Mouse (Mus musculus): ENCODE measurements around the gene Map3k3. TPM values are rescaled to one million over a fixed set of nuclear protein-coding genes. Genes with fewer than 3 reads are reported as not detected.

Map3k3 gene
- polyA plus RNA-seq, 1 experiment from 2014 or later, result 17.4 TPM

- no peak for DNase-seq (ENCODE audit: low spot score)
- Histone ChIP-seq H3K4me3 (ENCODE audit: low read depth, low read length) (peak overlapping the region; percentile 68), H3K27me3 (replicated peaks; ENCODE audit: control insufficient read depth, insufficient read depth, low read length) (no peaks in the 10 kb centered on the region), H3K9ac (ENCODE audit: low read depth, low read length) (peak overlapping the region; percentile 72; the same call in 1 of the 2 replicates), H3K4me2 (peak overlapping the region; percentile 91), H3K36me3 (ENCODE audit: control insufficient read depth, insufficient read depth, low read length) (peaks cover 14% of the 10 kb centered on the region), H3K4me1 (replicated peaks; ENCODE audit: control insufficient read depth, insufficient read depth, low read length) (peaks cover 24% of the 10 kb centered on the region), H3K9me3 (ENCODE audit: control insufficient read depth, low read length) (no peaks in the 10 kb centered on the region), H3K27ac (ENCODE audit: low read depth, low read length) (peak overlapping the region; percentile 83; the same call in 1 of the 2 replicates)
- no peak for ATAC-seq (replicated peaks; ENCODE audit: low FRiP score)
- WGBS, result 54% methylated on average over 14 of the region's 14 CpGs
These were observed 73.9 kb downstream of the Map3k3 start for GRCm38 (mm10) chr11:106158081-106158929.

- H3K27me3 ChIP-seq (replicated peaks; ENCODE audit: control insufficient read depth, insufficient read depth, low read length), result no peaks in the 10 kb centered on the region
- peak overlapping the region; percentile 91 for H3K4me2 ChIP-seq
- peak overlapping the region; percentile 83 for H3K27ac ChIP-seq (ENCODE audit: low read depth, low read length)
- H3K9me3 ChIP-seq (ENCODE audit: control insufficient read depth, low read length), result no peaks in the 10 kb centered on the region
- ATAC-seq (replicated peaks; ENCODE audit: low FRiP score) (no peak), DNase-seq (ENCODE audit: low spot score) (no peak)
- peaks cover 24% of the 10 kb centered on the region for H3K4me1 ChIP-seq (replicated peaks; ENCODE audit: control insufficient read depth, insufficient read depth, low read length)
- H3K36me3 ChIP-seq (ENCODE audit: control insufficient read depth, insufficient read depth, low read length), result peaks cover 16% of the 10 kb centered on the region
- peak overlapping the region; percentile 72 for H3K9ac ChIP-seq (ENCODE audit: low read depth, low read length)
- WGBS, result 33% methylated on average over 9 of the region's 9 CpGs
- H3K4me3 ChIP-seq (ENCODE audit: low read depth, low read length), result peak overlapping the region; percentile 68
These were observed 74.5 kb downstream of the Map3k3 start for GRCm38 (mm10) chr11:106158930-106159215.

GRCm38 (mm10) chr11:106159216-106159920, 75.0 kb downstream of the Map3k3 start:
- Histone ChIP-seq H3K4me3 (ENCODE audit: low read depth, low read length) (peak overlapping the region; percentile 68), H3K4me1 (replicated peaks; ENCODE audit: control insufficient read depth, insufficient read depth, low read length) (peaks cover 24% of the 10 kb centered on the region), H3K4me2 (peak overlapping the region; percentile 91), H3K27me3 (replicated peaks; ENCODE audit: control insufficient read depth, insufficient read depth, low read length) (no peaks in the 10 kb centered on the region), H3K9me3 (ENCODE audit: control insufficient read depth, low read length) (no peaks in the 10 kb centered on the region), H3K27ac (ENCODE audit: low read depth, low read length) (peak overlapping the region; percentile 83), H3K9ac (ENCODE audit: low read depth, low read length) (peak overlapping the region; percentile 72), H3K36me3 (ENCODE audit: control insufficient read depth, insufficient read depth, low read length) (peaks cover 16% of the 10 kb centered on the region)
- ATAC-seq (replicated peaks; ENCODE audit: low FRiP score) (peak; percentile 24), DNase-seq (ENCODE audit: low spot score) (peak; percentile 65)
- WGBS, result 2% methylated on average over 23 of the region's 25 CpGs

GRCm38 (mm10) chr11:106159921-106160840, 75.8 kb downstream of the Map3k3 start:
- WGBS, result under 1% methylated on average over 79 of the region's 106 CpGs

GRCm38 (mm10) chr11:106160841-106161721, 76.7 kb downstream of the Map3k3 start, which contains the start of the genes Gm10840 and Limd2:
Gm10840 (plus strand) TSS chr11:106160850.
Limd2 (minus strand) TSS chr11:106160860.
- peak within 1 kb of the TSS; percentile 72 for H3K9ac ChIP-seq (ENCODE audit: low read depth, low read length)
- peaks cover 21% of the 10 kb centered on the region for H3K4me1 ChIP-seq (replicated peaks; ENCODE audit: control insufficient read depth, insufficient read depth, low read length)
- H3K9me3 ChIP-seq (ENCODE audit: control insufficient read depth, low read length), result no peaks in the 10 kb centered on the region
- peak within 1 kb of the TSS; percentile 91 for H3K4me2 ChIP-seq
- peaks cover 14% of the 10 kb centered on the region for H3K36me3 ChIP-seq (ENCODE audit: control insufficient read depth, insufficient read depth, low read length)
- ATAC-seq (replicated peaks; ENCODE audit: low FRiP score) (peak; percentile 5; the same call in 1 of the 2 replicates), DNase-seq (ENCODE audit: low spot score) (no peak)
- H3K4me3 ChIP-seq (ENCODE audit: low read depth, low read length), result peak within 1 kb of the TSS; percentile 68
- no peaks in the 10 kb centered on the region for H3K27me3 ChIP-seq (replicated peaks; ENCODE audit: control insufficient read depth, insufficient read depth, low read length)
- 41% methylated on average over 22 of the region's 22 CpGs for WGBS
- H3K27ac ChIP-seq (ENCODE audit: low read depth, low read length), result peak within 1 kb of the TSS; percentile 83

More at GRCm38 (mm10) chr11:106159921-106160840, 75.8 kb downstream of the Map3k3 start:
- Histone ChIP-seq H3K36me3 (ENCODE audit: control insufficient read depth, insufficient read depth, low read length) (peaks cover 14% of the 10 kb centered on the region), H3K4me1 (replicated peaks; ENCODE audit: control insufficient read depth, insufficient read depth, low read length) (peaks cover 24% of the 10 kb centered on the region), H3K4me3 (ENCODE audit: low read depth, low read length) (peak overlapping the region; percentile 68), H3K27me3 (replicated peaks; ENCODE audit: control insufficient read depth, insufficient read depth, low read length) (no peaks in the 10 kb centered on the region), H3K27ac (ENCODE audit: low read depth, low read length) (peak overlapping the region; percentile 83), H3K9me3 (ENCODE audit: control insufficient read depth, low read length) (no peaks in the 10 kb centered on the region), H3K9ac (ENCODE audit: low read depth, low read length) (peak overlapping the region; percentile 72), H3K4me2 (peak overlapping the region; percentile 91)
- DNase-seq (ENCODE audit: low spot score) (peak; percentile 80), ATAC-seq (replicated peaks; ENCODE audit: low FRiP score) (peak; percentile 69)

GRCm38 (mm10) chr11:106162237-106162636, 77.8 kb downstream of the Map3k3 start:
- peaks cover 21% of the 10 kb centered on the region for H3K4me1 ChIP-seq (replicated peaks; ENCODE audit: control insufficient read depth, insufficient read depth, low read length)
- H3K9ac ChIP-seq (ENCODE audit: low read depth, low read length), result no peak overlapping the region
- peaks cover 10% of the 10 kb centered on the region for H3K36me3 ChIP-seq (ENCODE audit: control insufficient read depth, insufficient read depth, low read length)
- DNase-seq (ENCODE audit: low spot score) (no peak), ATAC-seq (replicated peaks; ENCODE audit: low FRiP score) (no peak)
- H3K27ac ChIP-seq (ENCODE audit: low read depth, low read length), result no peak overlapping the region
- H3K27me3 ChIP-seq (replicated peaks; ENCODE audit: control insufficient read depth, insufficient read depth, low read length), result no peaks in the 10 kb centered on the region
- H3K4me3 ChIP-seq (ENCODE audit: low read depth, low read length), result no peak overlapping the region
- no peaks in the 10 kb centered on the region for H3K9me3 ChIP-seq (ENCODE audit: control insufficient read depth, low read length)
- WGBS, result 86% methylated on average over 2 of the region's 2 CpGs
- no peak overlapping the region for H3K4me2 ChIP-seq

GRCm38 (mm10) chr11:106163546-106163945, 79.1 kb downstream of the Map3k3 start:
- no peak overlapping the region for H3K4me3 ChIP-seq (ENCODE audit: low read depth, low read length)
- H3K27ac ChIP-seq (ENCODE audit: low read depth, low read length), result peak overlapping the region; percentile 38
- 66% methylated on average over 4 of the region's 4 CpGs for whole genome bisulfite sequencing
- H3K9me3 ChIP-seq (ENCODE audit: control insufficient read depth, low read length), result no peaks in the 10 kb centered on the region
- H3K4me2 ChIP-seq, result no peak overlapping the region
- H3K36me3 ChIP-seq (ENCODE audit: control insufficient read depth, insufficient read depth, low read length), result peaks cover 3% of the 10 kb centered on the region; the same call in 1 of the 2 replicates
- ATAC-seq (replicated peaks; ENCODE audit: low FRiP score), result no peak
- no peak for DNase-seq (ENCODE audit: low spot score)
- no peak overlapping the region; the same call in 1 of the 2 replicates for H3K9ac ChIP-seq (ENCODE audit: low read depth, low read length)
- H3K4me1 ChIP-seq (replicated peaks; ENCODE audit: control insufficient read depth, insufficient read depth, low read length), result peaks cover 15% of the 10 kb centered on the region
- H3K27me3 ChIP-seq (replicated peaks; ENCODE audit: control insufficient read depth, insufficient read depth, low read length), result no peaks in the 10 kb centered on the region
